Mouse (Mus musculus): ENCODE measurements around the gene Scfd2. TPM values are rescaled to one million over a fixed set of nuclear protein-coding genes. Genes with fewer than 3 reads are reported as not detected.
A peak's percentile ranks its signal among the peaks of the same experiment; 100 is the strongest.

The Scfd2 gene
- total and polyA plus RNA-seq, 2 experiments from 2014 or later: 20.5 to 29.1 TPM

DNA sequence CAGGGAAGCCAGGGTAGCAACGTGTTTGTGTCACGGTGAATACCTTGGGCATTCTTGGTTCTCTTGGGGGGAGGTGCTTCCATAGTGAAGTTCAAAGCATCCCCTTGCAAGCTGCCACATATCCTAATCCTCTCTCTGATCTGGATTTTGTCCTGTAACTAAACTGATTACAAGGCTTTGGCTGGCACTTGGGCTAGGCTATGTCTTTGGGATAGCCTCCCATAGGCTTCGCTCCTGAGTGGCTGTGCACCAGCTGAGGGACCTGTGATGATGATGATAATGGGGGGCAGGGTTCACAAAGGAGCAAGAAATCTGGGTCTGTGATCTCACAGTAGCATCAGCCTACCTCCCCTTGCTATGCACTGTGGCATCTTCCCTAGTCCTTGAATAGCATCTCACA lies 369.5 kb downstream of the Scfd2 start:
- Histone ChIP-seq H3K36me3 (ENCODE audit: insufficient read depth) (no peaks in the 10 kb centered on the region), H3K27ac (ENCODE audit: low read depth, low read length) (no peak overlapping the region), H3K4me1 (ENCODE audit: insufficient read depth) (peaks cover 6% of the 10 kb centered on the region; the same call in 1 of the 2 replicates), H3K27me3 (ENCODE audit: insufficient read depth, low read length) (no peaks in the 10 kb centered on the region), H3K9ac (0 out of 2 replicates have a peak overlapping the region, but pooled peaks have one; percentile 10), H3K9me3 (ENCODE audit: low read length) (no peaks in the 10 kb centered on the region), H3K4me2 (ENCODE audit: low read depth) (peak overlapping the region; percentile 37; the same call in 1 of the 2 replicates), H3K4me3 (ENCODE audit: low read depth, low read length) (no peak overlapping the region)
- TF ChIP-seq CTCF (IDR thresholded peaks at IDR 0.05; ENCODE audit: low read depth): no peak
- no peak for DNase-seq
- 55% methylated on average over 3 of the region's 3 CpGs for whole genome bisulfite sequencing
- ATAC-seq: no peak

DNA sequence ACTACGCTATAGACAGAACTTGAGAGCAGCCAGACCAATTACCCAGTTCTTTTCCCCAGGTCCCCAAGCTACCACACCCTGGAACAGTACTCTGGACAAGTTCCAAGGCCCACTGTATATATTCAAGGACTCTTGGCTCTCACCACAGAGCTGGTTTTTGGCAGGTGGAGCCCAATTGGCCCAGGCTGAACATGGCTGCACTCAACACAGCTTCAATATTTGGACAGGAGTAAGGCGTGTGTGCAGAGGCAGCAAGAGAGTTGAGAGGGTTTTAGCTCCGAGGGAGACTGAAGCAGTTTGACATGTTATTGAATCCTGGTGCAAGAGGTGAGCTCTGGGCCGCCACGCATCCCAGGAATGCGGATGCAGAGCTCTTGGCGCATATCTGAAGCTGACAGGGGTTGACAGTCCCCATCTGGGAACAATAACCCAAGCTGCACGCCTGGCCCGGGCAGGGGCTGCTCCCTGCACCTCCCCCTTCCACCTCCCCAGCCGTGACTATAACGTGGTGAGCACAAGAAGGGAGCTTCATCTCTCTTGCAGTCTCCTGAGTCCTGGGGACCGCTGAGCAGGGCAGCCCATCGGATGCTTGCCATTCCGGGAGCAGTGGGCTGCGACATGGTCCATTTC lies 370.1 kb downstream of the Scfd2 start:
- H3K4me3 ChIP-seq (ENCODE audit: low read depth, low read length): no peak overlapping the region
- peak; percentile 47; the same call in 1 of the 2 replicates for ATAC-seq
- H3K9ac ChIP-seq: 0 out of 2 replicates have a peak overlapping the region, but pooled peaks have one; percentile 10
- 17% methylated on average over 15 of the region's 15 CpGs for WGBS
- no peaks in the 10 kb centered on the region for H3K36me3 ChIP-seq (ENCODE audit: insufficient read depth)
- H3K27me3 ChIP-seq (ENCODE audit: insufficient read depth, low read length): no peaks in the 10 kb centered on the region
- H3K4me1 ChIP-seq (ENCODE audit: insufficient read depth): peaks cover 6% of the 10 kb centered on the region; the same call in 1 of the 2 replicates
- H3K4me2 ChIP-seq (ENCODE audit: low read depth): peak overlapping the region; percentile 37
- peak; percentile 49 for DNase-seq
- TF ChIP-seq CTCF (IDR thresholded peaks at IDR 0.05; ENCODE audit: low read depth): no peak
- no peaks in the 10 kb centered on the region for H3K9me3 ChIP-seq (ENCODE audit: low read length)
- H3K27ac ChIP-seq (ENCODE audit: low read depth, low read length): no peak overlapping the region

DNA sequence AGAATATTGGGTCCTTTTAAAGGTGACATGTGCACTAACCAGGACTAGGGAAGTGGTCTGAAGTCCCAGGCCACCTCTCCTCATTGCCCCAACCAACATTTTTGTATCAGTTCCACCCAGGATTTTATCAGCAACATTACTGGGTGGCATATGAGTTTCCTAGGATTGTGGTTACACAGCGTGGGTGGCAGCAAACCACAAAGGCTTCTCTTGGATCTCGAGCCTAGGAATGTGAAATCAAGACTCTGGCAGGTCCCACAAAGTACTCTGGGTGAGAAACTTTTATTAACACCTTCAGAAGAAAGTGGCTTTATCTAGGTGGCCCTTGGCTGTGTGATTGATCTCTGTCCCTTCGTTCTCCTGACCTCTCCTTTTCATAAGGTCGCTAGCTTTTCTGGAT lies 371.2 kb downstream of the Scfd2 start:
- Histone ChIP-seq H3K4me2 (ENCODE audit: low read depth) (no peak overlapping the region), H3K9me3 (ENCODE audit: low read length) (no peaks in the 10 kb centered on the region), H3K36me3 (ENCODE audit: insufficient read depth) (no peaks in the 10 kb centered on the region), H3K27me3 (ENCODE audit: insufficient read depth, low read length) (no peaks in the 10 kb centered on the region), H3K4me1 (ENCODE audit: insufficient read depth) (peaks cover 6% of the 10 kb centered on the region; the same call in 1 of the 2 replicates), H3K4me3 (ENCODE audit: low read depth, low read length) (no peak overlapping the region), H3K9ac (no peak overlapping the region), H3K27ac (ENCODE audit: low read depth, low read length) (no peak overlapping the region)
- WGBS: 88% methylated on average over 4 of the region's 4 CpGs
- no peak for TF ChIP-seq CTCF (IDR thresholded peaks at IDR 0.05; ENCODE audit: low read depth)
- no peak for DNase-seq
- ATAC-seq: no peak

DNA sequence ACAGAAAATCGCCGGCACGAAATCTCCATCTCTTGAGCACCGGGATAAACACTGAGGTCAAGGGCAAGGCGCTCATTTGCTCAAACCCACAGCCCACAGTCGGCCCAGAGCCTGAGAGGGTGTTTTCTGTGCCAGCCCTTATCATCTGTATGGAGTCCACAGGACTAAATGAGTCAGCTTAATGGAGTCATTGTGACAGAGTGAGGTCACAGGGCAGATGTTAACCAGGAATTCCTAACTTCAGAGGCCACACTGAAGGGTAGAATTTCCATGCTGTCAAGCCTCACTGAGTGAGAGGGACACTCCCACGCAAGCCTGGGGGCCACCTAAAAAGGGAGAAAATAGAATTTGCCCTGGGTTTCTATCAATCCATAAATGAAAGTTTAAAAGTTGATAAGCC lies 371.7 kb downstream of the Scfd2 start:
- Histone ChIP-seq H3K36me3 (ENCODE audit: insufficient read depth) (no peaks in the 10 kb centered on the region), H3K9ac (no peak overlapping the region), H3K4me2 (ENCODE audit: low read depth) (no peak overlapping the region), H3K27ac (ENCODE audit: low read depth, low read length) (no peak overlapping the region), H3K9me3 (ENCODE audit: low read length) (no peaks in the 10 kb centered on the region), H3K4me1 (ENCODE audit: insufficient read depth) (peaks cover 6% of the 10 kb centered on the region; the same call in 1 of the 2 replicates), H3K4me3 (ENCODE audit: low read depth, low read length) (no peak overlapping the region), H3K27me3 (ENCODE audit: insufficient read depth, low read length) (no peaks in the 10 kb centered on the region)
- ATAC-seq (no peak), DNase-seq (no peak)
- 82% methylated on average over 7 of the region's 7 CpGs for WGBS
- TF ChIP-seq CTCF (IDR thresholded peaks at IDR 0.05; ENCODE audit: low read depth): no peak

DNA sequence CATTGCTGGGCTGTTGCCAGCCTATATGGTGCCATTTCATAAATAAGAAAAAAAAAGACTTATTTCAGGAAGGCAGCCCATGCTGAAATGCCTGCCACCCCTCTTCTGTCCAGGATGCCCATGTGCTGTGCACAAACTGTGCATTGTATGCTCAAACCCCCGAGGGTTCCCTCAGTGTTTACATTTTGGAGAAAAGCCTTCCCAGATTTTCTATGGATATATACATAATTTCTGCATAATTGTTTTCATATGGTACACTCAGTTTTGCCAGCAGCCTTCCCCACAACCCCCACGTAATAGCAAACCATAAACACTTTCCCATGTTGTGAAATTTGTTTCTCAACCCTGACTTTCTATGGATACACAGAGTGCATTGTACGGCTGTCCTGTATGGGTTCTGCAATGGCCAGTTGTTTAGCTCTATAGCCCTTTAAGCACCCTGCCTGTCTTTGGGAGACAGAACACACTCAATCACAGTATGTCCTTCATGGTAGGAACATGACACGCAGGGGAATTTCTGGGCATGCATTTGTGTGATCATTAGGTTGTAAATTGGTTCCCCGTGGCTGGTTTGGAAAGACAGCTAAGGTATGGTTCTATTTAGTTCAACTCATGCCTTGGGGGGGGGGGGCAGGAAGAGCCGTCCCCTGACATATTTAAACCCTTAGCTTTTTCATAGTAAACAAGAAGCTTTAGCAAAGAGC lies 372.5 kb downstream of the Scfd2 start:
- Histone ChIP-seq H3K9me3 (ENCODE audit: low read length) (no peaks in the 10 kb centered on the region), H3K4me2 (ENCODE audit: low read depth) (no peak overlapping the region), H3K27me3 (ENCODE audit: insufficient read depth, low read length) (no peaks in the 10 kb centered on the region), H3K4me3 (ENCODE audit: low read depth, low read length) (no peak overlapping the region), H3K27ac (ENCODE audit: low read depth, low read length) (no peak overlapping the region), H3K9ac (no peak overlapping the region), H3K4me1 (ENCODE audit: insufficient read depth) (peaks cover 6% of the 10 kb centered on the region; the same call in 1 of the 2 replicates), H3K36me3 (ENCODE audit: insufficient read depth) (no peaks in the 10 kb centered on the region)
- WGBS: 74% methylated on average over 6 of the region's 6 CpGs
- no peak for TF ChIP-seq CTCF (IDR thresholded peaks at IDR 0.05; ENCODE audit: low read depth)
- ATAC-seq: no peak
- DNase-seq: peak; percentile 54

DNA sequence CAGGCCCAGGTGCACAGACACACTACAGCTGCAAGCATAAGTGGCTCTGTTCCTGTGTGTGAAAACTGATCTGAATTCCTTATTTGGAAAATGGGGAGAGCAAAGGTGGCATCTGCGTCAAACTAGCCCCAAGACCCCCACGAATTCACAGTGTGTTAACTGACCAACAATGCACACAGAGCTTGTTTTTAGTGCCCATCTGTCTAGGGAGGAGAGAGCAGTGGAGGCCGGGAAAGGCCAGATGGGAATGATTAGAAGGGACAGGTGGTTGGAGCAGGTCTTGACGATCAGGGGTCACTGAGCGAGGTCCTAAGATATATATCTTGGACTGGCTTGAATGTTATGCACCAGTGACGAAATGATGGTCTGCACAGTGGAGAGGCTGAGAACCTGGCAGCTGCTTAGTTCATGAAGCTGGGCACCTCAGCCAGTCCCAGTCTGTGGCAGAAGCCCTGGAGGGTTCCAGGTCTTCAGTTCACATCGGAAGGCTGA lies 375.7 kb downstream of the Scfd2 start:
- no peak overlapping the region for H3K27ac ChIP-seq (ENCODE audit: low read depth, low read length)
- H3K9ac ChIP-seq: no peak overlapping the region
- no peaks in the 10 kb centered on the region for H3K4me1 ChIP-seq (ENCODE audit: insufficient read depth)
- no peak for ATAC-seq
- no peaks in the 10 kb centered on the region for H3K36me3 ChIP-seq (ENCODE audit: insufficient read depth)
- TF ChIP-seq CTCF (IDR thresholded peaks at IDR 0.05; ENCODE audit: low read depth): no peak
- 69% methylated on average over 7 of the region's 7 CpGs for WGBS
- DNase-seq: no peak
- no peak overlapping the region for H3K4me2 ChIP-seq (ENCODE audit: low read depth)
- no peaks in the 10 kb centered on the region for H3K27me3 ChIP-seq (ENCODE audit: insufficient read depth, low read length)
- no peak overlapping the region for H3K4me3 ChIP-seq (ENCODE audit: low read depth, low read length)
- no peaks in the 10 kb centered on the region for H3K9me3 ChIP-seq (ENCODE audit: low read length)

Other genes starting within 250 kb of the Scfd2 start
- gene Fip1l1, start 3.7 kb upstream of the Scfd2 start, total RNA-seq (2014; rRNA removed): 53.7 and 67.8 TPM in 2 replicates
- 54.1 and 62.1 TPM in 2 replicates for gene Fip1l1, start 3.7 kb upstream of the Scfd2 start, polyA plus RNA-seq (2015; fragmentation: Nextera tagmentation; extraction: Ambion mirVana)
- gene Lnx1, start 171.2 kb upstream of the Scfd2 start, total RNA-seq (2014; rRNA removed): 15.5 and 21.2 TPM in 2 replicates
- gene Lnx1, start 171.2 kb upstream of the Scfd2 start, polyA plus RNA-seq (2015; fragmentation: Nextera tagmentation; extraction: Ambion mirVana): 6.8 and 11.0 TPM in 2 replicates

Measured in forebrain, postnatal 0 days (tissue).